Mouse (Mus musculus) forebrain, embryonic 14.5 days (tissue): Measurements from ENCODE around the gene Morn3. TPM values are rescaled to one million over a fixed set of nuclear protein-coding genes. Genes with fewer than 3 reads are reported as not detected.

ENCODE experiments used
- ATAC-seq: fragments of 200-750 bp; cut with Nextera tagmentation; 2 replicates; pipeline ENCODE4 v1.8.0; 2017; ENCODE audit warnings: mild to moderate bottlenecking, moderate library complexity
- DNase-seq: peaks from one replicate; pipeline ENCODE4 v3.0.0-alpha.2; 2015; ENCODE audit warnings: low spot score
- H3K27ac ChIP-seq: fragments of 300-500 bp; sonication (generic); 2 replicates; pipeline ENCODE4 v1.5.1; 2014; ENCODE audit warnings: low read depth, mild to moderate bottlenecking, control low read depth, low read length, moderate library complexity
- H3K27me3 ChIP-seq: fragments of 300-500 bp; sonication (generic); replicated peaks from 2 replicates; pipeline ENCODE4 v1.6.1; 2014; ENCODE audit warnings: low read length, control low read depth, mixed read lengths; ENCODE audit not compliant: control insufficient read depth, insufficient read depth
- H3K36me3 ChIP-seq: fragments of 300-500 bp; sonication (generic); 2 replicates; pipeline ENCODE4 v1.6.1; 2014; ENCODE audit warnings: low read length, control low read depth; ENCODE audit not compliant: control insufficient read depth, insufficient read depth
- H3K4me1 ChIP-seq: fragments of 300-500 bp; sonication (generic); 2 replicates; pipeline ENCODE4 v1.6.1; 2014; ENCODE audit warnings: antibody characterized with exemption, low read length, control low read depth; ENCODE audit not compliant: control insufficient read depth, insufficient read depth
- H3K4me2 ChIP-seq: fragments of 300-500 bp; sonication (generic); 2 replicates; pipeline ENCODE4 v1.6.1; 2014; ENCODE audit warnings: mild to moderate bottlenecking, control low read depth, low read length
- H3K4me3 ChIP-seq: fragments of 300-500 bp; sonication (generic); 2 replicates; pipeline ENCODE4 v1.5.1; 2014; ENCODE audit warnings: low read depth, low read length, control low read depth
- H3K9ac ChIP-seq: fragments of 300-500 bp; sonication (generic); 2 replicates; pipeline ENCODE4 v1.6.1; 2014; ENCODE audit warnings: mild to moderate bottlenecking, low read length, control low read depth, moderate library complexity
- H3K9me3 ChIP-seq: fragments of 300-500 bp; sonication (generic); replicated peaks from 2 replicates; pipeline ENCODE4 v1.6.1; 2016; ENCODE audit warnings: low read length, control low read depth, mixed read lengths; ENCODE audit not compliant: control insufficient read depth
- WGBS: fragments of 180-500 bp; shearing (Covaris S2); extraction: QIAGEN DNeasy Blood & Tissue Kit; methylation state at CpG from one replicate; pipeline ENCODE4 v1.1.7; 2014; 5-methylcytosine and 5-hydroxymethylcytosine counted together
- polyA plus RNA-seq: library from polyadenylated mRNA; unstranded; fragments of >200 nt; fragmentation: Nextera tagmentation; extraction: Ambion mirVana; gene quantifications from 2 replicates; pipeline ENCODE4 v1.2.1, GENCODE M21; 2014

The Morn3 gene
- polyA plus RNA-seq, 1 experiment from 2014 or later: 0.83 TPM

- Histone ChIP-seq H3K9me3 (no peaks in the 10 kb centered on the region), H3K4me3 (no peak overlapping the region), H3K9ac (no peak overlapping the region), H3K27ac (no peak overlapping the region), H3K36me3 (no peaks in the 10 kb centered on the region), H3K27me3 (no peaks in the 10 kb centered on the region), H3K4me2 (no peak overlapping the region), H3K4me1 (peaks cover 4% of the 10 kb centered on the region; the same call in 1 of the 2 replicates)
- DNase-seq (no peak), ATAC-seq (no peak)
- 89% methylated on average over 4 of the region's 4 CpGs for WGBS
These were observed 11.7 kb downstream of the Morn3 start for GRCm38 (mm10) chr5:123035089-123035488.

DNA sequence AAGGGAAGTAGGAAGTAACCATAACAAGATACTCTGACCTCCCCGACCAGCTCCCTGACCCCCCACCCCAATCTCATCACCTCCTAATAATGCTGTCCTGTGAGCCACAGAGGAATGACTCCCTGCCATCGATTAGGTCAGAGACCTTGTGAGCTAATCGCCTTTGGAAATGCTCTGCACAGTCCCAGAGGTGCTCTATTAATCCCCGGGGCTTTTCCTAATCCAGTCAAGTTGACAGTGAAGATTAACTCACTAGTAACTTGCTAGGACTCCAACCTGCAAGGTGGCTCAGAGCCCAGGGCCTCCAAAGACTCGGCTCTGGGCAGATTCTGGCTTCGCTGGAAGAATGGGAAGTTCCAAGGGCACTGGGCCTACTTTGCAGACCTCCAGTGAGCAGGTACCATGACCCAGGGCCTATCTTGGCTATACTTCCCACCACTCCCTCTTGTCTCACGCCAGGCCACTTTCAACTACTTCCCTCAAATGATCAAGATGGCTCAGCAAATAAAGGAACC lies 13.1 kb downstream of the Morn3 start:
- no peak for ATAC-seq
- H3K27me3 ChIP-seq: no peaks in the 10 kb centered on the region
- no peak overlapping the region for H3K4me3 ChIP-seq
- no peak overlapping the region for H3K27ac ChIP-seq
- WGBS: 75% methylated on average over 7 of the region's 7 CpGs
- no peak for DNase-seq
- peaks cover 7% of the 10 kb centered on the region for H3K36me3 ChIP-seq
- no peaks in the 10 kb centered on the region for H3K9me3 ChIP-seq
- no peak overlapping the region for H3K4me2 ChIP-seq
- no peaks in the 10 kb centered on the region for H3K4me1 ChIP-seq
- no peak overlapping the region for H3K9ac ChIP-seq

GRCm38 (mm10) chr5:123031312-123031711 lies 15.5 kb downstream of the Morn3 start:
- peaks cover 7% of the 10 kb centered on the region for H3K36me3 ChIP-seq

GRCm38 (mm10) chr5:123029729-123030128 lies 17.1 kb downstream of the Morn3 start:
- no peaks in the 10 kb centered on the region for H3K27me3 ChIP-seq
- H3K9me3 ChIP-seq: no peaks in the 10 kb centered on the region
- no peak overlapping the region for H3K9ac ChIP-seq
- H3K27ac ChIP-seq: no peak overlapping the region
- peaks cover 7% of the 10 kb centered on the region for H3K36me3 ChIP-seq
- no peak overlapping the region for H3K4me3 ChIP-seq
- 95% methylated on average over 7 of the region's 7 CpGs for WGBS
- no peaks in the 10 kb centered on the region for H3K4me1 ChIP-seq
- DNase-seq (no peak), ATAC-seq (no peak)
- no peak overlapping the region for H3K4me2 ChIP-seq

More at GRCm38 (mm10) chr5:123031312-123031711, 15.5 kb downstream of the Morn3 start:
- no peaks in the 10 kb centered on the region for H3K27me3 ChIP-seq
- H3K4me3 ChIP-seq: no peak overlapping the region
- H3K4me2 ChIP-seq: no peak overlapping the region
- DNase-seq (no peak), ATAC-seq (no peak)
- H3K9me3 ChIP-seq: no peaks in the 10 kb centered on the region
- H3K9ac ChIP-seq: no peak overlapping the region
- WGBS: 94% methylated on average over 3 of the region's 3 CpGs
- no peaks in the 10 kb centered on the region for H3K4me1 ChIP-seq
- no peak overlapping the region for H3K27ac ChIP-seq

- 62% methylated on average over 6 of the region's 6 CpGs for WGBS
- Histone ChIP-seq H3K36me3 (peaks cover 7% of the 10 kb centered on the region), H3K9ac (no peak overlapping the region), H3K27ac (no peak overlapping the region), H3K9me3 (no peaks in the 10 kb centered on the region), H3K4me2 (no peak overlapping the region), H3K27me3 (no peaks in the 10 kb centered on the region), H3K4me1 (no peaks in the 10 kb centered on the region), H3K4me3 (no peak overlapping the region)
- DNase-seq (no peak), ATAC-seq (no peak)
These were observed 19.4 kb downstream of the Morn3 start for GRCm38 (mm10) chr5:123027436-123027835.

GRCm38 (mm10) chr5:123026414-123026813 lies 20.4 kb downstream of the Morn3 start:
- WGBS: 69% methylated on average over 6 of the region's 6 CpGs
- no peak for ATAC-seq
- H3K27ac ChIP-seq: no peak overlapping the region

DNA sequence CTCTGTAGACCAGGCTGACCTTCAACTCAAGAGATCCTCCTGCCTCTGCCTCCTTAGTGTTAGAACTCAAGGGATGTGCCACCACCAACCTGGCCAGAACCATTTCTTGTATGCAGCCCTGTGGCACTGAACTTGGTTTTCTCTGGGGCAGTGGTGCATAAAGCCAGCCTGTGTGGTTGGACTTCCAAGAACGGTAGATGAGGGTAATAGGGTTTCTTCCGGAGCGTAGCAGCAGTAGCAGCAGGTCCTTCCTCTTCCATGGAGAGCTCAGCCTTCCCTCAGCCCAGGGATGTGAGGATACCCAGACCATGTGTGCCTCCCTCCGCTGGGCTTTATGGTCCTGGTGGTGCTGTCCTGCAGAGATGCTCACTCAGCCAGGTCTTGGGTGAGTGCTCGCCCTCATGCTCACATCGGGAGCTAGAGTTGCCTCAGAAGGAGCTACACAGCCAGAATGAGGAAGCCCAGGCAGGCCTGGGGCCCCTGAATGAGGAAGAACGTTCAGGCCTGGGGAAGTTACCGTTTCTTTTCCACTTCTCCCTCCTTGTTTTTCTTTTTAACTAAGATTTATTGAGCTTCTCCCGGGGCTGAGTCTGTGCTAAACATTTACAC lies 21.7 kb downstream of the Morn3 start:
- no peak for ATAC-seq
- H3K27ac ChIP-seq: no peak overlapping the region
- H3K36me3 ChIP-seq: peaks cover 7% of the 10 kb centered on the region
- 85% methylated on average over 9 of the region's 9 CpGs for WGBS
- H3K9me3 ChIP-seq: no peaks in the 10 kb centered on the region
- H3K4me2 ChIP-seq: no peak overlapping the region
- no peak overlapping the region for H3K4me3 ChIP-seq
- no peaks in the 10 kb centered on the region for H3K4me1 ChIP-seq
- DNase-seq: no peak
- no peaks in the 10 kb centered on the region for H3K27me3 ChIP-seq
- H3K9ac ChIP-seq: no peak overlapping the region

More at GRCm38 (mm10) chr5:123026414-123026813, 20.4 kb downstream of the Morn3 start:
- Histone ChIP-seq H3K4me3 (no peak overlapping the region), H3K4me1 (no peaks in the 10 kb centered on the region), H3K27me3 (no peaks in the 10 kb centered on the region), H3K4me2 (no peak overlapping the region), H3K9ac (no peak overlapping the region), H3K36me3 (peaks cover 7% of the 10 kb centered on the region), H3K9me3 (no peaks in the 10 kb centered on the region)
- DNase-seq: no peak

GRCm38 (mm10) chr5:123024312-123024711 lies 22.5 kb downstream of the Morn3 start:
- H3K4me1 ChIP-seq: peaks cover 4% of the 10 kb centered on the region
- H3K9ac ChIP-seq: no peak overlapping the region
- no peak overlapping the region for H3K4me3 ChIP-seq
- no peaks in the 10 kb centered on the region for H3K27me3 ChIP-seq
- no peak overlapping the region for H3K27ac ChIP-seq
- peaks cover 3% of the 10 kb centered on the region for H3K36me3 ChIP-seq
- ATAC-seq (no peak), DNase-seq (no peak)
- H3K9me3 ChIP-seq: no peaks in the 10 kb centered on the region
- 96% methylated on average over 6 of the region's 6 CpGs for WGBS
- no peak overlapping the region for H3K4me2 ChIP-seq

GRCm38 (mm10) chr5:123023049-123023448 lies 23.8 kb downstream of the Morn3 start:
- no peaks in the 10 kb centered on the region for H3K36me3 ChIP-seq
- DNase-seq (no peak), ATAC-seq (no peak)
- no peak overlapping the region for H3K27ac ChIP-seq
- no peak overlapping the region for H3K9ac ChIP-seq
- H3K4me3 ChIP-seq: no peak overlapping the region
- peaks cover 11% of the 10 kb centered on the region for H3K4me1 ChIP-seq
- no peak overlapping the region for H3K4me2 ChIP-seq
- H3K9me3 ChIP-seq: no peaks in the 10 kb centered on the region
- no peaks in the 10 kb centered on the region for H3K27me3 ChIP-seq
- WGBS: 81% methylated on average over 6 of the region's 6 CpGs
